Mouse (Mus musculus): Measurements from ENCODE around the gene Bcorl1.

The Bcorl1 gene

DNA sequence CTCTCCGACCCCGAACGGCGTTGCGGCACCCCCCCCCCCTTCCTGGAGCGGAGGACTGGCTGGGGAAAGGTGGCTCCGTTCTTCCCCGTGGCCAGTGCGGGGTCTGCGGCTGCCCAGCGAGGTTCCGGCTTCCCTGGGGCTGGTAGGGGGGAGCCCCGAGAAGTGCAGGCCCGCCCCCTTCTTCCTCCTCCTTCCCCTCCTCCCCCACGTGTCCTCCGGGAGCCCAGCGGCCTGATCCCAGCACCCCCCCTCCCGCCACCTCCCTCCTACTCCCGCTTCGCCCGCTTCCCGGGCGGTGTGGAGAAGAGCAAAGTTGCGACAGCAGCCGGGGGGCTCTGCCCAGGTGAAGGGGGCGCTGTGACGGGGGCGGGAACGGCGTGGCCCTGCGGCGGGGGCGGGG, at the start of gene Bcorl1:
Gene Bcorl1, plus strand, starts transcription at position 218 of the 400 bp plus-strand sequence.
- peak; percentile 23 for DNase-seq (ENCODE audit: low spot score)

DNA sequence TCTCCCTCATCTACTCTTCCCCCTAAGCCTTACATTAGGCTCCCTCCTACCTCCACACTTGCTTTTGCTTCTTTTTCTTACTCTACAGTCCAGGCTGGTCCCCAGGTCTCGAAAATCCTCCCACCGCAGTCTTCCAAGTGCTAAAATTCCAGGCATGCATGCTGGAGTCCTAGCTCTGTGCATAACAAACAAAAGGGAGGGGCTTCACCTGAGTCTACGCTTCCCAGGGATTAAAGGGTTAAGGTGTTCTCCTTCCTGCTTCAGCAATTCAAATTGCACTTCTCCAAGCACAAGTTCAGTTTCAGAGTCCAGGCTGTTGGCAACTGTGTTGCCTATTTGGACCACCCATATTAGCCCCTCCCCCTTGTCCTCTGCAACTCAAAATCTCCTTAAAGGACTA, 49.7 kb upstream of the Bcorl1 start:
- DNase-seq (ENCODE audit: low spot score), result no peak

DNA sequence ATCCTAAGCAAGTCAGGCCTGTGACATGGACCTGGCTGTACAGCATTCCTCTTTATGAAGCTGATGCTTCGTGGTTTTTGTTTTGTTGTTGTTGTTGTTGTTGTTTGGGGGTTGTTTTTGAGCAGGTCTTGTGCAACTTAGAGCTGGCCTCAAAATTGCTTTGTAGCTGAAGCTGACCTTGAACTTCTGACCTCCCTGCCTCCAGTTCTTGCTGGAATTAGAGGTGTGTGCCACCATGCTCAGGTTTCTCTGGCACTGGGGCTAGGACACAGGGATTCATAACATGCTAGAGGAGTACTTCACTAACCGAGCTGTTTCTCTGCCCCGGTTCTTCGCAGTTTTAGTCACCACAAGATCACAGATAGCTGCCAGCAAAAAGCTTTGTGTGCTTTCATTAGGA, 35.8 kb upstream of the Bcorl1 start:
- no peak for DNase-seq (ENCODE audit: low spot score)

DNA sequence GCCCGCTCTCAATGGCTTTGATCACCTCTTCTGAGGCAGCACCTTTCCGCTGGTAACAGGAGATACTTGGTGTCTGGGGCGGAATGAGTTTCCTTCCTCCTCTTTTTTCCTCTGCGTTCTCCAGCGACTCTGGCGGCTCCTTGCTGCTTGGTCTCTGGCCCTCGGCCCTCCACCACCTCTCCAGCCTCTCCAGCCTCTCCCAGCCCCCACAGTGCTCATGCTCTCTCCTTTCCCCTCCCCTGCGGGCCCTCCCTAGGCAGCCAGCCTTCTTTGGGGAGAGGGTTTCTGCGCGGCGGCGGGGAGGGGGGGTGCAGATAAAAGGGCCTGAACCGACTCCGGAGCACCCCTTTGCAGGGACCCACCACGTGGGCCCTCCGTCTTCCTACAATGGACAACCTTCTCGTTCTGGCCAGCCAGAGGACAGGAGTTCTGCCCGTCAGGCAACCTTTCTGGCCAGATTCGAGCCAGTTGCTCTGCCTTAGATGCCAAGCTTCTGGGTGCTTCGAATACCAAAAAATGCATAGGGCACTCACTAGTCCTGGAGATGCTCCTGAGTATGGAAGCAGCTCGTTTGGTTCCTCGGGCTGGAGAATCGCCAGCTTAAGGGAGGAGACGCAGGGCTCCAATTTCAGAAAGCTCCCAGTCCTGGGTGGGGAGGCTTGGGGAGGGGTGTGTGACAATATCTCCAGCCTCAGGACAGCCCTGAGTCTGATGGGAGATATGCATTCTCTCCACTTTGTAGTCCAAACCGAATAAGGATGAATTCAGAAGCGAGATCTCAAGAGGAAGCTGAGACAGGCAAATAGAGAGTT, 30.2 kb upstream of the Bcorl1 start:
- no peak for DNase-seq (ENCODE audit: low spot score)

DNA sequence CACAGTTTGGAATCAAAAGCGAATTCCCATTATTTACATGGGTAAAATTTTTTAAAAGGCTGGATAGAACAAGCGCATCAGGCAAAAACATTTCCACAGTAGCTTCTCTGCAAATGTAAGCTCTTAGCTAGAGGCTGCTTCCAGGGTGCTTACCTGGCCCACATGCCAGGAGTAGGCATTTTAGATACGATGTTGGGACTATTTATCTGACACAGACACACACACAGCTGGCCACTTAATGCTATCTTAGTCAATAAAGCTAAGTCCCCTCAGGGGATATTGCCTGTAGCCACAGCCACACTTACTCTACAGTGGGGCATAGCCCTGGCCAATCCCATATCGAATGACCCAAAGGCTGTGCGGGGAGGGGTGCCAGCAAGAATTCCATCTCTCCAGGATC, 29.4 kb upstream of the Bcorl1 start:
- no peak for DNase-seq (ENCODE audit: low spot score)

DNA sequence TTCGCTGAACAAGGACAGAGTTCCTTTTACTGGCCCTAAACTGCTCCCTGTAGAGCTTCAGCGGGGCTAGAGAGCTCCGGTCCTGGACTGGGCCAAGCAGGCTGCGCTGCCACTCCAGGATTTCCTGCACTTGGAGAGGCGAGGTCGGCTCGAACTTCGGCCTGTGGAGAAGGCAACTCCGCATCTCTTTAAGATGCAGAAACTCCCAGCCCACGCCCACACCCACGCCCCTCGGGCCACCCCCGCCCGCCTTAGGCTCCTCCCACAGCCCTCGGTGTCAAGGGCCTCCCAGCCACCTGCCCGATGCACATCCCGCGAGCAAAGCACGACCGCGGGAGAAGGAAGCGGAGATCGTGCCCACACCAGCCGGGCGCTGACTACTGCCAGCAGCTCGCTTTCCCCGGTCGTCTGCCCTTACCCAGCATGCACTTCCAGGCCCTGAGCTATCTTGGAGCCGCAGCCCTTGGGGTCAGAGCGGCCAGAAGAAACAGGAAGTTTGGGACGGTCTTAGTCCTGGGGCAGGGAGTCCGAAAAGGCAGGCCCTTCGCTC, 26.6 kb upstream of the Bcorl1 start:
- peak; percentile 67 for DNase-seq (ENCODE audit: low spot score)

DNA sequence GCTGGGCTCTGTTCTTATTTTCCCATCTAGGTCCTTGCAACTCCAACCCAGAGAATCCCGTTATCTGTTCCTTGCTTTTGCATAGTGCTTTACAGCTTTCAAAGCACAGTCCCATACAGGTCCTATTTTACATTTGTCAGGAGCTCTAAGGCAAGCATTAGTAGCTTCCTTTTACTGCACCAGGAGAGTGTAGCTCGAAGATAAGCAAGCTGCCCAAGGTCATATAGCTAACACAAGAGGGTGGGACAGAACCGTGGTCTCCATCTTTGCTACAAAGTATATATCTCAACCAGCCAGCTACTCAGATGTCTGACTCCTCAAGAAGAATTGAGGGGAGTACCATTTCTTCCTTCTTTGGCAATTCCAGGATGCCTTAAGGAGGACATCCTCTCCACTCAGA, 23.7 kb upstream of the Bcorl1 start:
- DNase-seq (ENCODE audit: low spot score), result no peak

DNA sequence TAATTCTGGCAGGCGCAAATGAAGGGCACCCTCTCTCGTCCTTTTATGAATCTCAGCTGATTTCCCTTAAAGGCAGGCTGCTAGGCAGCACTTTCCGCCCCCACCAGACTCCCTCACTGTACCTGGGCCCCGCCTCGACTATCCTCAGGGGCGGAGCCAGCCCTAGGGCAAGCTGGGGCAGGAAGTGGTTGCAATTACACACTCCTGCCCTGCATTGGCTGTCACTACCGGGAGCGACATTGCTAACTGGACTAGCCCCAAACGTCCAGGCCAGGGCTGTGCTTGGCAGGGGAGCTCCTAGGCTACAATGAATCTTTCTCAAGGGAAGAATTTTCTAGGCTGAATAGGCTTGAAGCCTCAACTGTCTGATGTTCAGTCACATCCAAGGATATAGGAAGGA, 23.0 kb upstream of the Bcorl1 start:
- peak; percentile 12 for DNase-seq (ENCODE audit: low spot score)

DNA sequence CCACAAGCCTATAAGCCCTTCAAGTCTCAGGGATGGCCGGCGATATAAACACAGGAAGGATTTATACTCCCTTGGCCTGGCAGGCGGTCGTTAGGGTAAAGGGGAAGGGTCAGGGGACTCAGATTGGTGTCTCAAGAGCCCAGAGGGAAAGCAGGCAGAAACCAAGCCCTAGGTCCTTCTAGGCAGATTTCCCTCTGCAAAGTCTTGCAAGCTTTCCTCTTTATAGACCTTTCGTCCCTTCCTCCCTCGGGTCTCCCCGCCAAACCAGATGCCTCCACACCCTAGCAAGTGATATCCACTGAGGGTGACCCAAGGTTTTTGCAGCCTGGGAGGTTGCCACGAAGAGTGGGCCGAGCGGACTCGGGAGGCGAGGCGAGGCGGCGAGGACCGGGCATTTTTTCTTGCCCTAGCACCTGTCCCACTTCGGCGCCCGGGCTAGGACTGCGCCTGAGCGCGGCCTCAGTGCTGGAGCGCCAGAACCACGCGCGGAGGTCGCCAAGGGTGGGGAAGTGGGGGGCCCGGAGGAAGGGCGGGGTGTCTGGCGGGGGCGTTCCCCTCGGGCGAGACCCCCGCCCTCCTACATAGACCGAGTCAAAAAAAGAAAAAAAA, 613 bp upstream of the Bcorl1 start:
- DNase-seq (ENCODE audit: low spot score), result no peak

DNA sequence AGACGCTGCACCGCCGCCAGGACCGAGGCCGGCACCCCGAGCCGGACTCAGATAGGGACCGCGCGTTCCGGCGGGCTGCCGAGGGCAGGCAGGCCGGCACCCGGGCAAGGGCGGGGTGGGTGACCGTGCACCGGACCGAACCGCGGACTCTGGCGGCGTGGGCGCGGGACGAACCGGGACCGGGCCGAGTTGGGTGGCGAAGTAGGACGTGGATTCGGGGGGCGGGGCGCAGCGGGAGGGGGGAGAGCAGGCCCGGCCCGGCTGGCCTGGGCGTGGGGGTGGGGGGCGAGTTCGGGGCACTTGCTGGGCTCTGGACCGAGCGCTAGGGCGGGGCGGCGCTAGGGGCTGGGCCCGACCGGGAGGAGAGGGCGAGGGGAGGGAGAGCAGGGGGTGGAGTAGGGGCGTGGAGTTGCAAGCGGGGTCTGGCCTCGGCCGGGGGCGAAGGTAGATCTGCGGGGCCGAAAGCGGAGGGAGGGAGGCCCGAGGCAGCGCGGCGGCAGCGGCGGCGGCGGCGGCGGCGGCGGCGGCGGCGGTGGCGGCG, 533 bp downstream of the Bcorl1 start:
- peak; percentile 27 for DNase-seq (ENCODE audit: low spot score)

DNA sequence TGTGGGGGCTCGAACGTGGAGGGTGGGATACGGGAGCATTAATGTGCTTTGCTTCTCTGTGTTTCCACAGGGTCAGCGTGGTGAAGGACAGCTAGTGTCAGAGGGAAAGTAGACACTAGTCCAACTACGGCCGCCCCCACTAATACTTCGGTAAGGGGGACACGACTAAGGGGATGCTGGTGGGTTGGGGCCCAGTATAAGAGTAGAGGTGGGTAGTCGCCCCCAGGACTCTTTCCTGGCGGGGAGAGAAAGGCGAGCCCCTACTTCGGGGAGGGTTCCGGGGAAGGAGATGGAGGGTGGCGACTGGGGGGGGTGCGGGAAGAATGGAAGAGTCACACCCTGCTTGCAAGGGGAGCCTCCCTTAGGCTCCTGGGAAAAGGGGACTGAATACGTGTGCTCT, 1.6 kb downstream of the Bcorl1 start:
- no peak for DNase-seq (ENCODE audit: low spot score)

DNA sequence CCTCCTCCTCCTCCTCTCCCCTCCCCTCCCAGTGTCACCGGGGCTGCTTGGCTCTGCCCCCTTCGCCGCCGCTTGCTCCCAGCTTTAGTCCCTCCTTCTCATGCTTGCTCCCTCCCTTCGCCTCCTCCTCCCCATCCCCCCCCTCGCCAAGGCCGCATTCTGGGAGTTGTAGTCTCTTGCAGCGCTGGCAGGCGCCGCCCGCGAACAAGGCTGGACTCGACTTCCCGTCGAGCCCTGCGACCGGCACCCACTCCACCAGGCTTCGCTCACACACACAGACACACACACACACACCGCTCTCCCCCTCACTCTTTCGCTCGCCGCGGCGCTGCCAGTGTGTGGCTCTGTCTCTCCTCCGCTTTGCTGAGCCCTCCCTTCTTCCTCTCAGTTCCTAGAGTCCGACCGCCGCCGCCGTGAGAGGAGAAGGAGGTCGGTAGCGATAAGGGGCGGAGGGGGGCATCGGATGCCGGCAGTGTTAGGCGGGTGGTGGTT, 2.3 kb downstream of the Bcorl1 start:
- DNase-seq (ENCODE audit: low spot score), result peak; percentile 57

DNA sequence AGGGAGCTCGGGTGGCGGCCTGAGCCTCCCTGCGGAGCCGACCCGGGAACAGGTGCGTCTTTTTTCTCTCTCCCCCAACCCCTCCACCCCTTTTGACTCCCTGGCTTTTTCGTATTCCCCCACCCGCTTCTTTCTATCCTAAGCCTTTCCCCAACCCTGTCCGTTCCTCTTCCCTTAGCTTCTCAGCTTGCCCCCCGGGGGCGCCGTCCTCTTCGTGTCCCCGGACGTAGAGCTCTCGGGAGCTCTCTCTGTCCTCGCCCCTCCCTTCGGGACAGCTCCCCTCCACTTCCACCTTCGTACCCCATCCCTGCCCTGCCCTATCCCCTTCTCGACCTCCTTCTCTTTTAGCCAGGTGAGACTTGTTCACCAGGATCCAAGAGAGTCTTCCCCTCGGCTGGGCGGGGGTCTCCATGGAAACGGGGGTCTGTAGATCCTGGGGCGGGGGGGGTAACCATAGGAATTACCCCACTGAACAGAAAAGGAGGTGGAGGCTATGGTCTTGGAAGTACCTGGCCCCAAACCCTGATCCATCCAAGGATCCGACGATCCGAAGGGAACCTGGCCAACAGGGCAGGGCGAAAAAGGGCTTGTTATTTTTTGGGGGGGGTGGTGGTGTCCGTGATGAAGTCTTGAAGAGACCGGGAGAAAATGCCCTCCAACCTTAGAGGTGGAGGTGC, 2.9 kb downstream of the Bcorl1 start:
- DNase-seq (ENCODE audit: low spot score), result no peak

DNA sequence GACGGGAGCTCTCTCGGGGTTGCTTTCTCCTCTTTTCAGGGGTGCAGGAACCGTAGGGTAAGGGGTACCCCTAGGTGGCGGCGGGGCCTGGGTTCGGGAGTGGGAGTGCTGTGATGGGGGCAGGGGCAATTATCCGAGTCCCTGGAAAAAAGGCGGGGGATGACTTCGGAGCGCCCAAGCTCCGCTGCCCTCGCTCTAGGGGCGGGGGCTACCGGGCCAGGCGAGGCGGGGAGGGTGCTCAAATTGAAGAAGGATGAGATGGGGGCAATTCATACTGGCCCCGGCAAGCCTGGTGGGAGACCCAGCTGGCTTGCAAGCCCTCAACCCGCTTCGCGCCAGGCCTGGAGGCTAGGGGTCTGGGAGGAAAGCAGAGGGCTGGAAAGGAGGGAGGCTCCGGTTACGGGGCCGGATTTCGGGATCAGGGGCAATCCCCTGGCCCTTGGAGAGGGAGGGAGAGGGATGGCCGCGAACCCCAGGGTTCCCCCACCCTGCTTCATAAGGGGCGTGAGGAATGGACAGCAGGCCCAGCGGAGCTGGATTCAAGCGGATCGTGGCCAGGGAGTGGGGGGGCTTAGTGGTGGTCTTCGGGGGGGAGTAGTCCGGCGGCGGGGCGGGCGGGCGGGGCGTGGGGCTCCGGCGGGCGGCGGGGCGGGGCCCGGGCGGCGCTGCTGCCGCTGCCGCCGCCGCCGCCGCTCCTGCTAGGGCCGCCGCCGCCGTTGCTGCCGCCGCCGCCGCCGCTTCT, 3.7 kb downstream of the Bcorl1 start:
- no peak for DNase-seq (ENCODE audit: low spot score)

DNA sequence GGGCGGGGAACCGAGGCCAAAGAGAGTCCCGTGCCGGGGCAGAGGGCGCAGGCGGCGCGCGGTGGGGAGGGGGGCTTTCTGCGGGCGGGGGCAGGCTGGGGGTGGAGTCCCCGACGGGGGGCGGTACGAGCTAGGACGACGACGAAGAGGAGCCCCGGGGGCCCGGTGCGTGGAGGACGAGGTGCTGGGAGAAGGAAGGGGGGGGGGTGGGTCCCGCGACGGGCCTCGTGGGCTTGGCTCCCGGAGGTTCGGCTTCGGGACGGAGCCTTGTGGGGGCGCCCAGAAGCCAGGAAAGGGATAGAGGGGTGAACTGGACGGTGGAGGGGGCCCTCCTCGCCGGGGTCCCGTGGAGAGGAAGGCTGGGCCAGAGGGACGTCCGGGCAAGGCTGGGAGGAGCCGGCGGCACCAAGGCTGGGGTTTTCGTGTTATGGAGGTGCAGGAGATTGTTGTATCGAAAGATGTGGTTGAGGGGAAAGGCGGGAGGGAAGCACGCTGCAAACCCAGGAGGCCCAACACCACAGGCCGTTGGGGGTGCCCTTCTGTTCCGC, 4.3 kb downstream of the Bcorl1 start:
- DNase-seq (ENCODE audit: low spot score), result no peak

DNA sequence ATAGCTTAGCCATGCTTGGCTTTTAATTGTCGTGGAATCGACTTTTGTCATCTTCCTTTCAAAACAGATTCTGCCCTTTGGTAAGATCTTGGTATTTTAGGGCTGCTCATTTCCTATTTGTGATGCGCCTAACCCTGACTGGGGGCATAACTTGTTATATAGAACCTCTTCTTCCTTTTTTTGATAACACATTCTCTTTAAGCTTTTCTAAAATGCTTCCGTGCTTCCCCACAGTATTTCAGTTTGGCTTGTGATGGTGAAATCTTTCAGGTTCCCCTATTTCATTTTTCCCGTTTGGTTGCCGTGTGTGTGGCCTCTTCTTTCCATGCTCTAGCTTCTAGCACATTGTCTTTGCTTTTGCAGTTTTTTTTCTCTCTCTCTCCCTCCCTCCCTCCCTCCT, 14.2 kb downstream of the Bcorl1 start:
- no peak for DNase-seq (ENCODE audit: low spot score)

DNA sequence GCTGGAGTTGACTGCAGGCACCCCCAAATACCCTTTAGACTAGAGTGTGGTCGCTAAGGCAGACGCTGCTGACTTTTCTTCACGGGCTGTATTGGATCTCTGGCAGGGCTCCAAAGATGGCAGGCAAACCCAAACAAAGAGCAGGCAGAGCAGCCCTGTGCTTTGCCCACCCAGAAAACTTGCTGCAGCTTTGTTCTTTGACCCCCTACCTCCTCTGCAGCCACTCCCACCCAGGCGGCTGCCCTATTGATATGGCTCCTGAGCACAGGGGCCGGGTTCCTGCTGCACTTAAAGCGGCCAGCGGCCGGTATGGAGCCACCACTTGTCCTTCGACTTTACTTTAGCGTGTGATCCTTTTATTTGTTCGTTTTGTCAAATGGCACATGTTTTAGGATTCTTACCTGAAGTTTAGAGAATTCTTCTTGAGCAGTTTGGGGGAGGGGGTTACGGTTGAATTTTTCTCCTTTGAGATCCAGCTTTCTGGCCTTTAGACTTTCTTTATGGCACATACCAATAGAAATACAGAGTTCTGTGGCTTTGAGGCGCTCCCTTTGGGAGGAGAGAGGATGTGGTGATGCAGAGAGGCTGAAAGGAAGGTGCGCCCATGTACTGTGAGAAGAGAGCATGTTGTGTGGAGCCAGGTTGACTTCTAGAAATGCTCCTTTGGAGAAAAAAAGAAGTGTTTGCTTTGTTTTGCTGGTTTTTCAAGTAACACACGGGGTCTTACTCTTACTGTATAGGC, 24.8 kb downstream of the Bcorl1 start:
- no peak for DNase-seq (ENCODE audit: low spot score)

DNA sequence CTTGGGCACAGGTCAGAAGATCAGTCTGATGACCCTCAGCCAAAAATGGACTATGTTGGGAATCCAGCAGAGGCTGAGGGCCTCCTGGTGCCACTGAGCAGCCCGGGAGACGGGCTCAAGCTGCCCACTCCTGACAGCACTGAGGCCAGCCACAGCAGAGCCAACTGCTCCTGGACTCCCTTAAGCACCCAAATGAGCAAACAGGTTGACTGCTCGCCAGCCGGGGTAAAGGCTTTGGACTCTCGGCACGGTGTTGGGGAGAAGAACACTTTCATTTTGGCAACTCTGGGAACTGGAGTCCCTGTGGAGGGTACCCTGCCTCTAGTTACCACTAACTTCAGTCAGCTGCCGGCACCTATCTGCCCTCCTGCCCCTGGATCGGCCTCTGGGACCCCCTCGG, 26.7 kb downstream of the Bcorl1 start:
- DNase-seq (ENCODE audit: low spot score), result no peak

DNA sequence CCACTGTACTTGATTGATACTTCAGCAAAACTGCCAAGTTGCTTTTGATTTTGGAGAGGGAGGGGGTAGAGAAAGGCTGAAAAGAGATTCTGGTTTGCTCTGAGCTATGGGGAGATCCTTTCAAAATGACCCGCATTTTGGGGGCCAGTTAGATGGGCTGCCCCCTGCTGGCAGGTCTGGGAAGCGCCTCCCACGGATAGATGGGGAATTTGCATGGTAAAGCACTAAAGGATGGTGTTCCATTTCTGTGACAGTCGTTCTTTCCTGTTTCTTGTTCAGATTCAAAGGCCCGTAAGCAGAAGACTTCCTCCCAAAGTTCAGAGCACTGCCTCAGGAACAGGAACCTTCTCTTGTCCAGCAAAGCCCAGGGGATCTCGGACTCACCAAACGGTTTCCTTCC, 42.5 kb downstream of the Bcorl1 start:
- DNase-seq (ENCODE audit: low spot score), result peak; percentile 50

DNA sequence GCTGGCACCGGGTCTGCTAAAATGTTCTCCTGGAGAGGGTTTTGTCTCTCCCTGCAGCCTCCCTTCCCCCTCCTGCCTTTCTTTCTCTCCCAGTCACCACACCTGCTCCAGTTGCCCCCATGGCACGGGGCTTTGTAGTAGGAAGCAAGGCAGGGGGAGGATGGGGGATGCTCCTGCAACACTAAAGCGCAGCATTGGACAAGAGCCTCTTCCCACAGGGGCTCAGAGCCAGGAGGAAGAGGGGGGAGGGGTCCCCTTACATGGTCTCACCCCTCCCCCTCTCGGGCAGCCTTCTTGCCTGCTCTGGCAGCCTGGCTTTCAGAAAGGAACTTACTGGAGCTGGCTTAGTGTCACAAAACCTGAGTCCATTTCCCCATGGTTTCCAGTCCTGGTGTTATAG, 44.8 kb downstream of the Bcorl1 start:
- no peak for DNase-seq (ENCODE audit: low spot score)

DNA sequence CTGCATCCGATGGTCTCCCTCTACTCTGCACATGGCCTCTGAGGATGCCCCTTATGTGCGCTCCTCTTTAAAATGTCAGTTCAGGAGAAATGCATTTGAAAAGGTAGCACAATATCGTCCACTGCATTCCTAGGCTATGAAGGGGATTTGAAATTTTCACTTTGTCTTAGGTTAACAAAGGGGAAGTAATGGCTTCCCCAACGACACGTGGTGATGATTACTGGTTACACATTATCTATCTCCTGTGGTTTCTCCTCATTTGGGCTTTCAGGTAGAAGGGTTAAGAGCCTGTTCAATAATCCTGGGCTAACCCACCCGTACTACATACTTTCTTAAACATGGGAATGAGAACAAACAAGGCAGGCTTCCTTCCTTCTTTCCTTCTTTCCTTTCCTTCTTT, 48.2 kb downstream of the Bcorl1 start:
- no peak for DNase-seq (ENCODE audit: low spot score)
